In genomic region chr5:73227518-73228101, GRCm38 (mm10) we compare ENCODE assay signal across 13 mouse cellular contexts. TPM values are rescaled to one million over a fixed set of nuclear protein-coding genes. Genes with fewer than 3 reads are reported as not detected.
DNase-seq lines count a peak whose midpoint lies in the region; ATAC-seq lines count a peak whose summit lies in the region.
"Had no signal": no experiment of that assay in that cellular context is flagged by ENCODE, and none has a peak within 500 bp of the region (broad histone marks: within the 10 kb centered on the region; RNA-seq: fewer than 3 reads in every experiment).

No protein-coding gene starts in this region.

- H3K9me3 ChIP-seq in heart, embryonic 10.5 days, result no peaks in the 10 kb centered on the region
- no peaks in the 10 kb centered on the region for H3K9me3 ChIP-seq in midbrain, embryonic 15.5 days
- H3K9me3 ChIP-seq in midbrain, embryonic 16.5 days (replicated peaks; ENCODE audit: control insufficient read depth, low read length, poor library complexity, severe bottlenecking), result no peaks in the 10 kb centered on the region
- no peaks in the 10 kb centered on the region for H3K9me3 ChIP-seq in forebrain, embryonic 15.5 days
- H3K9me3 ChIP-seq in heart, embryonic 16.5 days (replicated peaks; ENCODE audit: control insufficient read depth, low read length), result no peaks in the 10 kb centered on the region
- H3K9me3 ChIP-seq: embryonic facial prominence, embryonic 12.5 days had no signal

- H3K4me1 ChIP-seq in heart, embryonic 10.5 days, result peaks cover 62% of the 10 kb centered on the region
- H3K4me1 ChIP-seq in midbrain, embryonic 15.5 days, result peaks cover 23% of the 10 kb centered on the region
- peaks cover 10% of the 10 kb centered on the region for H3K4me1 ChIP-seq in midbrain, embryonic 16.5 days (ENCODE audit: control insufficient read depth, insufficient read depth, low read length)
- peaks cover 29% of the 10 kb centered on the region for H3K4me1 ChIP-seq in forebrain, embryonic 15.5 days
- peaks cover 53% of the 10 kb centered on the region for H3K4me1 ChIP-seq in heart, embryonic 16.5 days (ENCODE audit: control insufficient read depth, insufficient read depth, low read length)

- WGBS in heart, embryonic 10.5 days, result 56% methylated on average over 11 of the region's 11 CpGs
- 54% methylated on average over 11 of the region's 11 CpGs for WGBS in midbrain, embryonic 15.5 days
- 46% methylated on average over 11 of the region's 11 CpGs for WGBS in midbrain, embryonic 16.5 days
- WGBS in forebrain, embryonic 15.5 days, result 63% methylated on average over 11 of the region's 11 CpGs
- 44% methylated on average over 11 of the region's 11 CpGs for whole genome bisulfite sequencing in heart, embryonic 16.5 days

- intact Hi-C loops in heart, postnatal 10 days (cut with DNase I), result no loop called here

- H3K27me3 ChIP-seq in heart, embryonic 10.5 days (ENCODE audit: insufficient read depth, poor library complexity, severe bottlenecking), result no peaks in the 10 kb centered on the region
- H3K27me3 ChIP-seq in midbrain, embryonic 15.5 days (replicated peaks), result no peaks in the 10 kb centered on the region
- H3K27me3 ChIP-seq in midbrain, embryonic 16.5 days (ENCODE audit: control insufficient read depth, insufficient read depth, low read depth, low read length), result no peaks in the 10 kb centered on the region
- no peaks in the 10 kb centered on the region for H3K27me3 ChIP-seq in forebrain, embryonic 15.5 days
- no peaks in the 10 kb centered on the region for H3K27me3 ChIP-seq in heart, embryonic 16.5 days (ENCODE audit: control insufficient read depth, insufficient read depth, low read length)
- H3K27me3 ChIP-seq: embryonic facial prominence, embryonic 12.5 days had no signal

- no peaks in the 10 kb centered on the region for H3K36me3 ChIP-seq in heart, embryonic 10.5 days
- no peaks in the 10 kb centered on the region for H3K36me3 ChIP-seq in midbrain, embryonic 15.5 days (replicated peaks)
- H3K36me3 ChIP-seq in midbrain, embryonic 16.5 days (ENCODE audit: control insufficient read depth, insufficient read depth, low read length), result no peaks in the 10 kb centered on the region
- no peaks in the 10 kb centered on the region for H3K36me3 ChIP-seq in forebrain, embryonic 15.5 days
- H3K36me3 ChIP-seq in heart, embryonic 16.5 days (ENCODE audit: control insufficient read depth, insufficient read depth), result no peaks in the 10 kb centered on the region
- H3K36me3 ChIP-seq: embryonic facial prominence, embryonic 12.5 days had no signal

- no peak for DNase-seq in heart, embryonic 10.5 days (ENCODE audit: low spot score)
- DNase-seq in heart, postnatal 10 days, result no peak
- DNase-seq in left cerebral cortex, adult 8-10 months (ENCODE audit: low spot score in 2 of 2), result no peak
- DNase-seq: cerebellum, postnatal 14 days; kidney, postnatal 36 days had no signal

- ATAC-seq in midbrain, embryonic 15.5 days (replicated peaks), result no peak
- no peak for ATAC-seq in midbrain, embryonic 16.5 days
- no peak for ATAC-seq in forebrain, embryonic 15.5 days (replicated peaks)
- no peak for ATAC-seq in heart, embryonic 16.5 days (replicated peaks; ENCODE audit: extremely low read depth, insufficient read depth, low FRiP score)
- no peak for ATAC-seq in monocyte, adult 5-6 weeks (replicated peaks; ENCODE audit: insufficient number of reproducible peaks, low FRiP score, low TSS enrichment, poor library complexity, severe bottlenecking)
- ATAC-seq: intestine, postnatal 0 days had no signal

- H3K4me2 ChIP-seq in midbrain, embryonic 15.5 days, result no peak overlapping the region
- no peak overlapping the region for H3K4me2 ChIP-seq in midbrain, embryonic 16.5 days (ENCODE audit: low read length)
- no peak overlapping the region for H3K4me2 ChIP-seq in forebrain, embryonic 15.5 days (replicated peaks)
- no peak overlapping the region for H3K4me2 ChIP-seq in heart, embryonic 16.5 days (ENCODE audit: low read depth, low read length)
- H3K4me2 ChIP-seq: embryonic facial prominence, embryonic 12.5 days; liver, embryonic 11.5 days had no signal

- H3K27ac ChIP-seq in heart, embryonic 10.5 days, result peak overlapping the region; percentile 72
- H3K27ac ChIP-seq in midbrain, embryonic 15.5 days, result peak overlapping the region; percentile 16; the same call in 1 of the 2 replicates
- H3K27ac ChIP-seq in midbrain, embryonic 16.5 days (ENCODE audit: low read length), result no peak overlapping the region
- H3K27ac ChIP-seq in forebrain, embryonic 15.5 days (replicated peaks), result 0 out of 2 replicates have a peak overlapping the region, but pooled peaks have one; percentile 39
- H3K27ac ChIP-seq in heart, embryonic 16.5 days (ENCODE audit: low read length), result peak overlapping the region; percentile 47
- H3K27ac ChIP-seq: embryonic facial prominence, embryonic 12.5 days had no signal

- no peak overlapping the region for H3K9ac ChIP-seq in midbrain, embryonic 15.5 days
- no peak overlapping the region for H3K9ac ChIP-seq in midbrain, embryonic 16.5 days (ENCODE audit: low read depth, low read length)
- no peak overlapping the region for H3K9ac ChIP-seq in forebrain, embryonic 15.5 days (replicated peaks)
- H3K9ac ChIP-seq in heart, embryonic 16.5 days (ENCODE audit: low read length), result no peak overlapping the region
- H3K9ac ChIP-seq: embryonic facial prominence, embryonic 12.5 days had no signal

- H3K4me3 ChIP-seq in heart, embryonic 10.5 days, result no peak overlapping the region
- H3K4me3 ChIP-seq in midbrain, embryonic 15.5 days, result no peak overlapping the region
- no peak overlapping the region for H3K4me3 ChIP-seq in midbrain, embryonic 16.5 days (ENCODE audit: low read depth, low read length)
- no peak overlapping the region for H3K4me3 ChIP-seq in forebrain, embryonic 15.5 days
- no peak overlapping the region for H3K4me3 ChIP-seq in heart, embryonic 16.5 days (ENCODE audit: low read length)
- H3K4me3 ChIP-seq: embryonic facial prominence, embryonic 12.5 days had no signal

RNA-seq across cellular contexts. Expression of gene Fryl, which starts 28.8 kb away (rescaled TPM):
- 27.7 and 32.6 TPM in 2 replicates for polyA plus RNA-seq in heart, embryonic 10.5 days (2016; fragmentation: Nextera tagmentation; extraction: Ambion mirVana)
- 10 to 100 TPM; 47.4 to 51.3 TPM for total RNA-seq in heart, postnatal 10 days (2021)
- polyA plus RNA-seq in midbrain, embryonic 15.5 days (2015; fragmentation: Nextera tagmentation; extraction: Ambion mirVana), result 45.2 and 47.5 TPM in 2 replicates
- 40.0 and 47.5 TPM in 2 replicates for polyA plus RNA-seq in midbrain, embryonic 16.5 days (2015; fragmentation: Nextera tagmentation; extraction: Ambion mirVana)
- polyA plus RNA-seq in forebrain, embryonic 15.5 days (2015; fragmentation: Nextera tagmentation; extraction: Ambion mirVana), result 48.3 and 51.5 TPM in 2 replicates
- 25.5 and 26.4 TPM in 2 replicates for polyA plus RNA-seq in heart, embryonic 16.5 days (2015; fragmentation: Nextera tagmentation; extraction: Ambion mirVana)
- total RNA-seq in monocyte, adult 5-6 weeks (2017), result 123 to 248 TPM (median 154 TPM) in 3 replicates
- 10 to 100 TPM; 58.6 to 81.9 (median 72.1) TPM for total RNA-seq in left cerebral cortex, adult 8-10 months (2022)
